Mouse (Mus musculus) T-helper 2 cell (primary cell): ENCODE results near the gene Dcakd.

Experiments used
- in situ Hi-C: fragments of 300-600 bp; cut with MboI, MseI; formaldehyde crosslinking; loops from one replicate; pipeline ENCODE4 v1.15.1; 2025; ENCODE audit warnings: high pct_unique_total_duplicates

Dcakd gene

GRCm38 (mm10) chr11:103028176-103028891 lies at the start of gene Dcakd, which contains the start of gene Nmt1:
TSS of gene Dcakd (minus strand) at chr11:103028333.
TSS of gene Nmt1 (plus strand) at chr11:103028190.
- in situ Hi-C loops = no loop called here

- in situ Hi-C loops = no loop called here
Observed at GRCm38 (mm10) chr11:103076581-103076980, 48.4 kb upstream of the Dcakd start.

- in situ Hi-C loops = no loop called here
Observed at GRCm38 (mm10) chr11:103076010-103076409, 47.9 kb upstream of the Dcakd start.

GRCm38 (mm10) chr11:103074796-103075323 lies 46.7 kb upstream of the Dcakd start:
- in situ Hi-C loops = no loop called here

GRCm38 (mm10) chr11:103074121-103074650 lies 46.1 kb upstream of the Dcakd start:
- in situ Hi-C loops = no loop called here

- in situ Hi-C loops = no loop called here
Observed at GRCm38 (mm10) chr11:103073671-103074070, 45.5 kb upstream of the Dcakd start.

GRCm38 (mm10) chr11:103070322-103070880 lies 42.3 kb upstream of the Dcakd start:
- in situ Hi-C loops = no loop called here

- in situ Hi-C loops = loop anchor here (10.0 kb wide), 1 partner anchor 715 kb away; no protein-coding TSS in a partner anchor
Observed at GRCm38 (mm10) chr11:103069731-103070130, 41.6 kb upstream of the Dcakd start.

- in situ Hi-C loops = loop anchor here (10.0 kb wide), 1 partner anchor 714 kb away; no protein-coding TSS in a partner anchor
Observed at GRCm38 (mm10) chr11:103068884-103069283, 40.8 kb upstream of the Dcakd start.

GRCm38 (mm10) chr11:103068272-103068671 lies 40.1 kb upstream of the Dcakd start:
- in situ Hi-C loops = loop anchor here (10.0 kb wide), 1 partner anchor 713 kb away; no protein-coding TSS in a partner anchor

GRCm38 (mm10) chr11:103067457-103068001 lies 39.4 kb upstream of the Dcakd start:
- in situ Hi-C loops = loop anchor here (10.0 kb wide), 1 partner anchor 713 kb away; no protein-coding TSS in a partner anchor

- in situ Hi-C loops = loop anchor here (10.0 kb wide), 1 partner anchor 712 kb away; no protein-coding TSS in a partner anchor
Observed at GRCm38 (mm10) chr11:103067051-103067361, 38.9 kb upstream of the Dcakd start.

GRCm38 (mm10) chr11:103066191-103067050 lies 38.3 kb upstream of the Dcakd start:
- in situ Hi-C loops = loop anchor here (10.0 kb wide), 1 partner anchor 712 kb away; no protein-coding TSS in a partner anchor

GRCm38 (mm10) chr11:103058499-103059085 lies 30.5 kb upstream of the Dcakd start:
- in situ Hi-C loops = loop anchor here (10.0 kb wide), 2 partner anchors 1154 to 1864 kb away; no protein-coding TSS in a partner anchor

GRCm38 (mm10) chr11:103056636-103057035 lies 28.5 kb upstream of the Dcakd start:
- in situ Hi-C loops = loop anchor here (10.0 kb wide), 2 partner anchors 1152 to 1862 kb away; no protein-coding TSS in a partner anchor

- in situ Hi-C loops = loop anchor here (10.0 kb wide), 2 partner anchors 1150 to 1860 kb away; no protein-coding TSS in a partner anchor
Observed at GRCm38 (mm10) chr11:103054798-103055197, 26.7 kb upstream of the Dcakd start.

- in situ Hi-C loops = loop anchor here (10.0 kb wide), 2 partner anchors 1149 to 1859 kb away; no protein-coding TSS in a partner anchor
Observed at GRCm38 (mm10) chr11:103053191-103054076, 25.3 kb upstream of the Dcakd start.

GRCm38 (mm10) chr11:103052078-103052477 lies 23.9 kb upstream of the Dcakd start:
- in situ Hi-C loops = loop anchor here (10.0 kb wide), 2 partner anchors 1147 to 1857 kb away; no protein-coding TSS in a partner anchor

GRCm38 (mm10) chr11:103051249-103051691 lies 23.1 kb upstream of the Dcakd start:
- in situ Hi-C loops = loop anchor here (10.0 kb wide), 2 partner anchors 1146 to 1856 kb away; no protein-coding TSS in a partner anchor
